Mouse (Mus musculus): Measurements from ENCODE around the gene Prdx6. TPM values are rescaled to one million over a fixed set of nuclear protein-coding genes. Genes with fewer than 3 reads are reported as not detected.
A peak's percentile ranks its signal among the peaks of the same experiment; 100 is the strongest.

Gene Prdx6
- polyA plus RNA-seq, 1 experiment: 326 TPM

- TF ChIP-seq EP300 (IDR thresholded peaks at IDR 0.05; ENCODE audit: insufficient read depth, low read depth, low read length) (no peak), CTCF (IDR thresholded peaks at IDR 0.05; ENCODE audit: low read depth, low read length) (peak; percentile 24), POLR2A (IDR thresholded peaks at IDR 0.05; ENCODE audit: insufficient read depth, low read length) (no peak)
- peak overlapping the region; percentile 65 for H3K4me3 ChIP-seq (ENCODE audit: low read depth, low read length)
- H3K36me3 ChIP-seq (ENCODE audit: control insufficient read depth, insufficient read depth, low read length, poor library complexity, severe bottlenecking): no peaks in the 10 kb centered on the region
- peak overlapping the region; percentile 80 for H3K9ac ChIP-seq (ENCODE audit: low read depth, poor library complexity, severe bottlenecking)
- no peaks in the 10 kb centered on the region for H3K27me3 ChIP-seq (ENCODE audit: control insufficient read depth, insufficient read depth, low read length, poor library complexity, severe bottlenecking)
- peaks cover 2% of the 10 kb centered on the region for H3K4me1 ChIP-seq (ENCODE audit: control insufficient read depth, insufficient read depth, low read length)
- H3K27ac ChIP-seq (ENCODE audit: insufficient read depth, low read length): no peak overlapping the region
- H3K9me3 ChIP-seq (replicated peaks; ENCODE audit: control insufficient read depth, insufficient read depth, low read length, poor library complexity, severe bottlenecking): no peaks in the 10 kb centered on the region; the same call in 1 of the 2 replicates
Measured at GRCm38 (mm10) chr1:161195541-161196351, 55.3 kb downstream of the Prdx6 start.

GRCm38 (mm10) chr1:161190253-161190910 is 60.6 kb downstream of the Prdx6 start:
- no peak overlapping the region for H3K9ac ChIP-seq (ENCODE audit: low read depth, poor library complexity, severe bottlenecking)
- no peaks in the 10 kb centered on the region for H3K36me3 ChIP-seq (ENCODE audit: control insufficient read depth, insufficient read depth, low read length, poor library complexity, severe bottlenecking)
- no peak overlapping the region for H3K27ac ChIP-seq (ENCODE audit: insufficient read depth, low read length)
- H3K4me1 ChIP-seq (ENCODE audit: control insufficient read depth, insufficient read depth, low read length): peaks cover 2% of the 10 kb centered on the region
- no peak overlapping the region for H3K4me3 ChIP-seq (ENCODE audit: low read depth, low read length)
- no peaks in the 10 kb centered on the region; the same call in 1 of the 2 replicates for H3K9me3 ChIP-seq (replicated peaks; ENCODE audit: control insufficient read depth, insufficient read depth, low read length, poor library complexity, severe bottlenecking)
- TF ChIP-seq CTCF (IDR thresholded peaks at IDR 0.05; ENCODE audit: low read depth, low read length) (no peak), EP300 (IDR thresholded peaks at IDR 0.05; ENCODE audit: insufficient read depth, low read depth, low read length) (no peak), POLR2A (IDR thresholded peaks at IDR 0.05; ENCODE audit: insufficient read depth, low read length) (no peak)
- H3K27me3 ChIP-seq (ENCODE audit: control insufficient read depth, insufficient read depth, low read length, poor library complexity, severe bottlenecking): no peaks in the 10 kb centered on the region

Other genes starting within 250 kb of the Prdx6 start
- gene Zbtb37, start 216.4 kb downstream of the Prdx6 start, polyA plus RNA-seq (2011; ENCODE audit: insufficient read depth, insufficient read length, low read depth, missing spikeins): 13.8 and 15.5 TPM in 2 replicates
- gene Dars2, start 180.6 kb downstream of the Prdx6 start, polyA plus RNA-seq (2011; ENCODE audit: insufficient read depth, insufficient read length, low read depth, missing spikeins): 45.4 and 46.1 TPM in 2 replicates
- gene Cenpl, start 180.5 kb downstream of the Prdx6 start, polyA plus RNA-seq (2011; ENCODE audit: insufficient read depth, insufficient read length, low read depth, missing spikeins): 16.2 and 16.4 TPM in 2 replicates
- 16.3 and 17.1 TPM in 2 replicates for gene Klhl20, start 119.7 kb downstream of the Prdx6 start, polyA plus RNA-seq (2011; ENCODE audit: insufficient read depth, insufficient read length, low read depth, missing spikeins)
- gene Ankrd45, start 108.5 kb downstream of the Prdx6 start, polyA plus RNA-seq (2011; ENCODE audit: insufficient read depth, insufficient read length, low read depth, missing spikeins): 3.1 and 3.3 TPM in 2 replicates
- gene Tex50, start 91.9 kb downstream of the Prdx6 start, polyA plus RNA-seq (2011; ENCODE audit: insufficient read depth, insufficient read length, low read depth, missing spikeins): 0.64 TPM in 1 of 2 replicates, not detected in the other
- gene Tnfsf4, start 144.2 kb upstream of the Prdx6 start, polyA plus RNA-seq (2011; ENCODE audit: insufficient read depth, insufficient read length, low read depth, missing spikeins): not detected in 2 replicates
- not detected in 2 replicates for gene Tnfsf18, start 243.4 kb upstream of the Prdx6 start, polyA plus RNA-seq (2011; ENCODE audit: insufficient read depth, insufficient read length, low read depth, missing spikeins)